Mouse (Mus musculus) right cerebral cortex, adult 2 months (tissue): ENCODE data around the gene Dgat2.
A peak's percentile ranks its signal among the peaks of the same experiment; 100 is the strongest.

Source experiments
- DNase-seq, 2 experiments: peaks; one replicate each; pipeline ENCODE4 v3.0.0; 2021 to 2022; ENCODE audit warnings: low spot score in 2 of 2

Dgat2 gene

DNA sequence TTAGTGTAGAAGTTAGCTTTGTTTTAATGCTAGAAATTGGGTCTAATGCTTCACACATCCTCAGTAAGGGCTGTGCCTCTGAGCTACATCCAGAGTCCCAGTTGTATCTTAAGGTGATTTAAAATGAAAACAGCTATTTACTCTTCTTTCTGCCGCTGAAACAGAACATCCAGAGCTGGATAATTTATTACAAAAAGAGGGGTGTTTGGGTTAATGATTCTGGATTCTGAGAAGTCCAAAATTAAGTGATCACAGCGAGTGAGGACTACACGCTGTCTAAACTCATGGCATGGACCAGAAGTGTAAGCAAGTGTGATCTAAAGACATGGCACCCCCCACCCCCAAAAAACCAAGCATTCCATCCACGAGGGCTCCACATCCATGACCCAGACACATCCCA is 11.4 kb upstream of the Dgat2 start:
- DNase-seq, result no peak

DNA sequence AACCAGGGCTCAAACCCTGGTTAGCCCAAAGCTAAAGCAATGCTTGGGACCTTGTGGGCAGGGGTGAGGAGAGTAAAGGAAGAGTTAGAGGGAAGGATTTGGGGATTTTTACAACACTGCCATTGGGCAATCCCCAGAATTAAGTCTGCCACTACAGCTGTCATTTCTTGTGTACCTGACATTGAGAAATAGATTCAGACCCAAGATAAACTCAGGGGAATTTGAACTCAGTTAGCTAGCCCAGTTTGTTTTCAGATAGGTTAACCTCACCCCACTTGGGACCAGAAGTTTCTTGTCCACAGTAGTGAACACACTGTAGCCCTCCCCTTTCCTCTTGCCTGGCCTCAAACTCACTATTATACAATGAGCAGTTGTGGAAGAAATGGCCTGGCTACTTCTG is 8.9 kb upstream of the Dgat2 start:
- no peak for DNase-seq

DNA sequence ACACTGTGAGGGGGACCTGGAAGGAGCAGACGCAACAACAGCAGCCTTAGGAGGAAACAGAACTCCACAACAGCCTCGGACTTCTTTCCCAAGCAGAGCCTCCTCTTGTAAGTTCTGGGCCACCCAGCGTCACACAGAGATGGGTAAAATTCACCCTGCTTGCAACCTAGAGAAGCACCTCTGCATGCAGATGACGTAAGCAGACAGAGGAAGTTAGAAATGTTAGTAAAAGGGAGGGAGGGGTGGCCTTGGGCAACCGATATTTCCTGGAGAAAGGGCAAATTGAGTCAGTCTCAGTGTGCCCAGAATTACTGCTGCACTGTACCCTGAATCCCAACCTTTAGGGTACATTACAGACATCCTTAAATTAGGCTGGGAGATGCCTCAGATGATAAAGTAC is 7.4 kb upstream of the Dgat2 start:
- DNase-seq, result no peak

- no peak for DNase-seq
Measured at GRCm38 (mm10) chr7:99188630-99189029, 6.1 kb upstream of the Dgat2 start.

- DNase-seq, result no peak
Measured at GRCm38 (mm10) chr7:99187451-99187850, 4.9 kb upstream of the Dgat2 start.

- DNase-seq, result no peak
Measured at GRCm38 (mm10) chr7:99185405-99185804, 2.9 kb upstream of the Dgat2 start.

- no peak for DNase-seq
Measured at GRCm38 (mm10) chr7:99183751-99184150, 1.2 kb upstream of the Dgat2 start.

DNA sequence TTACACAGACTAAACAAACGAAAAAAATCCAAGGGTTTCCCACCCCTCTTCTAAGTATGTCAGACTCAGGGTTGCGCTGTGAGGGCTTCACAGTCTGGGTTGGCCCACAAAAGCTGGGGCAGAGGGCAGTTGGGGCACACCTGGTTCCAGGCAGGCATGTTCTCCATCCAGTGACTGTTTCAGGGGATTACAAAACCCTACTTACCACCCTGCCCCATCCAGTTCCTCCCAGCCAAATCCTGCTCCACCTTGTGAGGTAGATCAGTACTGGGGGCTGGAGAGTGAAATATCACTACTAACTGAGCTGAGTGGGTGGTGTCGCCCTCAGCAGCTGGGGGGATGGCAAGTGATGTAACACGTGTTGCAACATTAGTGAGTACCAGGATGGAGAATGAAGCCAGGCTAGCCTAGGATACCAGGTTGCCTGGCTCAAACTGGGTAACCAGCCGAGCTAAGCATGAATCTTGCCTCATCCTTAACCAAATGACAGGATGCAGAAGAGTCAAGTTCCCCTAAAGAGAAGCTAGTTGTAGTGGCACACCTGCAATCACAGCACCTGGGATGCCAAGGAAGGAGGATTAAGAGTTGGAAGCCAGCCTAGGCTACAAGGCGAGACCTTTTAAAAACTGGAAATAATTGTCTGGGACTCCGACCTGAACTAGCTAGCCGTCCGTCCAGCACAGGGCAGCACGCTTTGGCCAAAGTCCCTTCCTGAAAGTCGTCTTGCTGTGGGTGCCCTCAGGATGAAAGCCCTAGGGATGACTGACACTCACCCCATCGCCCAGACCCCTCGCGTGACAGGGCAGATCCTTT is 694 bp downstream of the Dgat2 start:
- peak; percentile 47 for DNase-seq

- DNase-seq, result no peak
Measured at GRCm38 (mm10) chr7:99180162-99180561, 2.4 kb downstream of the Dgat2 start.

GRCm38 (mm10) chr7:99179271-99179670 is 3.2 kb downstream of the Dgat2 start:
- no peak for DNase-seq

DNA sequence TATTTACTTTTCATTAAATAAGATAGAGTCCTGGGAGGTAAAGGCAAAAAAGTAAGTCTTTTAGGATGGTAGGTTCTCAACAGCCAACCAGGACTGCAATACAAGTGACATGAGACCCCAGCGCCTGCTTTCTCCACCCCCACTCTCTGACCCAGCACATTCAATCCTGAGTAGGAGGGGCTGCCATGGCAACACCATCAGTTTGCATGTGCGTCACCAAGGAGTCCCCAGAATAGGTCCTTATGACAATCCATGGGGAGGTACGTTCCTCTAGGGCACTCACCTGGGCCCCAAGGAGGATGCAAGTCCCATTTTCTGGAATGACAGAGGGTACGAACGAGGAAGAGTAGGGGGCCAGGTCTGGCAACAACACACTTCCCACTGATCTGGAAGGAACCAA is 5.1 kb downstream of the Dgat2 start:
- peak; percentile 48 for DNase-seq

DNA sequence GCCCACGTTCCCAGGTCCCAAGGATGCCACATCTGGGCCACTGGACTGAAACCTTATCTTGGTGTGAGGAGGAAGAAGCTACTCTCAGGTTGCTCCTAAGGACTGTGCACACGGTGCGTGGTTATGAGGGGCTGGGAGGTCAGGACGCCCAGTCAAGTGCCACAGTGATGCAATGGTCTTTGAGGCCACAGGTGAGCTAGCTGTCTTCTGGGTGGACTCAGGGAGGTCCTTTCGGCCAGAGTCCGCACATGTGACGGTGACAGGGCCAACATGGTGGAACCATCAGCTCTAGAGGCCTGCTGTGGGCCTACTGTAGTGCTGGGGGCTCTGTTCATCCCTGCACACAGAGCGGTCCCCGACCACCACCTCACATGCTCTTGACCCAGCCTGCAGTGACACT is 6.9 kb downstream of the Dgat2 start:
- no peak for DNase-seq

- DNase-seq, result no peak
Measured at GRCm38 (mm10) chr7:99175118-99175517, 7.4 kb downstream of the Dgat2 start.

- DNase-seq, result no peak
Measured at GRCm38 (mm10) chr7:99174006-99174405, 8.5 kb downstream of the Dgat2 start.

GRCm38 (mm10) chr7:99172898-99173297 is 9.6 kb downstream of the Dgat2 start:
- no peak for DNase-seq

- DNase-seq, result no peak
Measured at GRCm38 (mm10) chr7:99171730-99172463, 10.6 kb downstream of the Dgat2 start.

- DNase-seq, result no peak
Measured at GRCm38 (mm10) chr7:99170519-99170918, 12.0 kb downstream of the Dgat2 start.

DNA sequence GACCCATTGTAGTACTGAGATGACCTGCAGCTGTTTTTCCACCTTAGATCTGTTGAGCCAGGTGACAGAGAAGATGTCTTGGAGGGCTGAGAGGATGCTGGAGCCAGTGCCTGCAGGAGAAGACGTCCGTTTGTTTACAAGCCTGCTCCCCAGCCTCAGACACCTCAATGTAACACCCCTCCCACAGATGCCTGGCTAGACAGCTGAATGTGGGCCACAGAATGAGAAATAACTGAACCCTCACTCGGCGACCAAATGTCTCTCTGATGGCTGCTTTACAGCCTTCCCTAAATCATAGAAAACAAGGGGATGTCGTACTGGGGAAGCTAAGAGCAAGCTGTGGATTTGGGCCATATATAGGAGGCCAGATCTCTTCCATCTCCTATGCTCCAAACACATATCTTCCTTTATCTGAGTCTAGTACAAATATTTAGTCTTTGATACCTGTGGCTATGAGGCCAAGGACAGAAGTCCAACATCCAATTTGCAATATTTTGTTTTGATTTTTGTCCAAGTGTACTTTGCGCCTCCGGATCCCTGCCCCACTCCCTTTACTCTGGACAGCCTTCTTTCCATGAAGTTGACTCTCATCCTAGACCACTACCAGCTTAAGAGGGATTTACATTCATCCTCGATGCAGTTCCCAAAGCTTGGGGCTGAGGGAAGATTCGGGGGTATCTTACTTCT is 12.7 kb downstream of the Dgat2 start:
- peak in 1 of 2 experiments; percentile 38 for DNase-seq

GRCm38 (mm10) chr7:99168756-99169155 is 13.8 kb downstream of the Dgat2 start:
- no peak for DNase-seq

DNA sequence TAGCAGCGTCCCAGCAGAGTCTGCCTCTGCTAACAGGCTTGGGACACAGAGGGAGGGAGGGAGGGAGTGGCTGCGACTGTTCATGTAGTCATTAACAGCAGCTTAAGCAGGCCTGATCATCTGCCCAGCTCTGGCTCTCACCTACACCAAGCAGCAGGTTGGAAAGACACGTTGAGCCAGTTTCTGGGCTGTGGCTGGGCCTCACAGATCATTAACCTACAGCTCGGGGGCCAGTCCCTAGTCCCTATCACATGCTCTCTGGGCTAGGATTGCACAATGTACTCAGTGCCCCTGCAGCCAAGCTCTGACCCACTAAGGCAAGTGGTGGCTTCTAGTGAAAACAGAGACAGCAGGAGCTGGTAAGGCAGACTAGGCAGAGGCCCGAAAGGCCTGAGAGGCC is 14.6 kb downstream of the Dgat2 start:
- no peak for DNase-seq

DNA sequence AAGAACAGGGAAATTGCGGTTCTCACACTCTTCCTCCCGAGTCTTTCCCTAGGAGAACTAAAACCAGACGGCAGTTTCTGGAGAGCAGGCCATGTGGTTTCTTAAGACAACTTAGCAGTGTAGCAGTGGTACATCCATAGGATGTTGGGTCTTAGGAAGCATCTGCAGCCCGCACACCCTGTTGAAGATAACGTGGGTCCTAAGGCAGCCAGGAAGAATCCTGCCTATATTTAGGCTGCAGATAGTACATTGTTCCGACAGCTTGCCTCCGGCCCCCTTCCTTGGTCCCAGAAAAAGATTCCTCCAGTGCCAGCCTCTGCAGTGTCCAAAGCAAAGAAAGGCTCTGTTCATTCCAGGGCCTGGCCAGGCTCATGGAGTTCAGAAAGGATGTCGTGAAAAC is 16.4 kb downstream of the Dgat2 start:
- peak in 1 of 2 experiments; percentile 40 for DNase-seq

DNA sequence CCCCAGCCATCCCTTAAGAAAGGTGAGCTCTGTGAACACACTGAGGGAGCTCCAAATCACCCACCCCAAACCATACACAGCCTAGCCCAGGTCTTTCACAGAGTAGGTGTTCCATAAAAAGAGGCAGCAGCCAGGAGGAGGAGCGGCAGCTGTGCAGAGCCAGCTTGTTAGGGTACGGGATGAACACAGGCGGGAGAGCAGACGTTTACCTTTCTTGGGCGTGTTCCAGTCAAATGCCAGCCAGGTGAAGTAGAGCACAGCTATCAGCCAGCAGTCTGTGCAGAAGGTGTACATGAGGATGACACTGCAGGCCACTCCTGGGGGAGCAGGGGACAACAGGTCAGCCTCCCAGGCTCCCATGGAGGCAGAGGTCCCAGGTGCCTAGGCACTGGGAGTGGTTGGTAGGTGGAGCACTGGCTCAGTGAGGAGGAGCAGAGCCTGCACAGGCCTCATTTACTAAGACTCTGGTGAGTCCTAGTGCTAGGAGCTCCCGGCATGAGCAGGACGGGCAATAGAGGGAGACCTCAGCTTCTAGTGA is 17.6 kb downstream of the Dgat2 start:
- peak in 1 of 2 experiments; percentile 25 for DNase-seq
